Mouse (Mus musculus): ENCODE results near the gene Eml1. TPM values are rescaled to one million over a fixed set of nuclear protein-coding genes. Genes with fewer than 3 reads are reported as not detected.

Gene Eml1
- total RNA-seq, 1 experiment from 2014 or later: 0.12 TPM

GRCm38 (mm10) chr12:108409100-108409499 lies 38.3 kb downstream of the Eml1 start:
- ATAC-seq (ENCODE audit: extremely low read depth, insufficient number of reproducible peaks, low FRiP score, poor library complexity, severe bottlenecking): no peak

GRCm38 (mm10) chr12:108410416-108411208 lies 39.9 kb downstream of the Eml1 start:
- ATAC-seq (ENCODE audit: extremely low read depth, insufficient number of reproducible peaks, low FRiP score, poor library complexity, severe bottlenecking): no peak

GRCm38 (mm10) chr12:108414932-108415331 lies 44.2 kb downstream of the Eml1 start:
- no peak for ATAC-seq (ENCODE audit: extremely low read depth, insufficient number of reproducible peaks, low FRiP score, poor library complexity, severe bottlenecking)

- no peak for ATAC-seq (ENCODE audit: extremely low read depth, insufficient number of reproducible peaks, low FRiP score, poor library complexity, severe bottlenecking)
Measured at GRCm38 (mm10) chr12:108419570-108419969, 48.8 kb downstream of the Eml1 start.

- no peak for ATAC-seq (ENCODE audit: extremely low read depth, insufficient number of reproducible peaks, low FRiP score, poor library complexity, severe bottlenecking)
Measured at GRCm38 (mm10) chr12:108421477-108421876, 50.7 kb downstream of the Eml1 start.

GRCm38 (mm10) chr12:108422495-108422857 lies 51.7 kb downstream of the Eml1 start:
- no peak for ATAC-seq (ENCODE audit: extremely low read depth, insufficient number of reproducible peaks, low FRiP score, poor library complexity, severe bottlenecking)

GRCm38 (mm10) chr12:108422858-108423631 lies 52.3 kb downstream of the Eml1 start:
- no peak for ATAC-seq (ENCODE audit: extremely low read depth, insufficient number of reproducible peaks, low FRiP score, poor library complexity, severe bottlenecking)

GRCm38 (mm10) chr12:108430964-108431363 lies 60.2 kb downstream of the Eml1 start:
- ATAC-seq (ENCODE audit: extremely low read depth, insufficient number of reproducible peaks, low FRiP score, poor library complexity, severe bottlenecking): no peak

GRCm38 (mm10) chr12:108431714-108432113 lies 61.0 kb downstream of the Eml1 start:
- no peak for ATAC-seq (ENCODE audit: extremely low read depth, insufficient number of reproducible peaks, low FRiP score, poor library complexity, severe bottlenecking)

GRCm38 (mm10) chr12:108432578-108432977 lies 61.8 kb downstream of the Eml1 start:
- ATAC-seq (ENCODE audit: extremely low read depth, insufficient number of reproducible peaks, low FRiP score, poor library complexity, severe bottlenecking): no peak

GRCm38 (mm10) chr12:108433030-108433429 lies 62.3 kb downstream of the Eml1 start:
- ATAC-seq (ENCODE audit: extremely low read depth, insufficient number of reproducible peaks, low FRiP score, poor library complexity, severe bottlenecking): no peak

GRCm38 (mm10) chr12:108433498-108433897 lies 62.7 kb downstream of the Eml1 start:
- ATAC-seq (ENCODE audit: extremely low read depth, insufficient number of reproducible peaks, low FRiP score, poor library complexity, severe bottlenecking): no peak

GRCm38 (mm10) chr12:108435444-108436015 lies 64.8 kb downstream of the Eml1 start:
- no peak for ATAC-seq (ENCODE audit: extremely low read depth, insufficient number of reproducible peaks, low FRiP score, poor library complexity, severe bottlenecking)

- ATAC-seq (ENCODE audit: extremely low read depth, insufficient number of reproducible peaks, low FRiP score, poor library complexity, severe bottlenecking): no peak
Measured at GRCm38 (mm10) chr12:108436029-108436923, 65.5 kb downstream of the Eml1 start.

- no peak for ATAC-seq (ENCODE audit: extremely low read depth, insufficient number of reproducible peaks, low FRiP score, poor library complexity, severe bottlenecking)
Measured at GRCm38 (mm10) chr12:108437446-108437845, 66.7 kb downstream of the Eml1 start.

- ATAC-seq (ENCODE audit: extremely low read depth, insufficient number of reproducible peaks, low FRiP score, poor library complexity, severe bottlenecking): no peak
Measured at GRCm38 (mm10) chr12:108443271-108443670, 72.5 kb downstream of the Eml1 start.

GRCm38 (mm10) chr12:108443708-108444107 lies 73.0 kb downstream of the Eml1 start:
- no peak for ATAC-seq (ENCODE audit: extremely low read depth, insufficient number of reproducible peaks, low FRiP score, poor library complexity, severe bottlenecking)

- no peak for ATAC-seq (ENCODE audit: extremely low read depth, insufficient number of reproducible peaks, low FRiP score, poor library complexity, severe bottlenecking)
Measured at GRCm38 (mm10) chr12:108444166-108445115, 73.7 kb downstream of the Eml1 start.
